Mouse (Mus musculus): ENCODE results near the gene Zfp106. TPM values are rescaled to one million over a fixed set of nuclear protein-coding genes. Genes with fewer than 3 reads are reported as not detected.
"Not testable (repeated sequence)": the region's sequence is repeated elsewhere in the genome, so short reads cannot be mapped to it uniquely, and the experiment has no call there.

Gene Zfp106
- polyA plus RNA-seq, 1 experiment, result 24.3 TPM

- peaks cover 3% of the 10 kb centered on the region for H3K36me3 ChIP-seq (ENCODE audit: control insufficient read depth, insufficient read depth, low read length)
- 91% methylated on average over 5 of the region's 5 CpGs for WGBS
- no peaks in the 10 kb centered on the region for H3K4me1 ChIP-seq (ENCODE audit: control insufficient read depth, insufficient read depth, insufficient read length)
These were observed 26.1 kb upstream of the Zfp106 start for GRCm38 (mm10) chr2:120589759-120590158.

GRCm38 (mm10) chr2:120578286-120578685 is 14.6 kb upstream of the Zfp106 start:
- Histone ChIP-seq H3K4me3 (ENCODE audit: extremely low read depth, insufficient read depth, insufficient read length) (no peak overlapping the region), H3K4me1 (ENCODE audit: control insufficient read depth, insufficient read depth, insufficient read length) (peaks cover 7% of the 10 kb centered on the region), H3K36me3 (ENCODE audit: control insufficient read depth, insufficient read depth, low read length) (no peaks in the 10 kb centered on the region; the same call in 1 of the 2 replicates), H3K27me3 (ENCODE audit: control insufficient read depth, insufficient read depth, low read length) (no peaks in the 10 kb centered on the region), H3K27ac (ENCODE audit: insufficient read depth, low read length) (peak overlapping the region; percentile 68)
- DNase-seq (ENCODE audit: low read depth in 1 of 2, low spot score in 2 of 2), result peak; percentile 21 to 77
- 13% methylated on average over 5 of the region's 5 CpGs for WGBS
- TF ChIP-seq POLR2A (IDR thresholded peaks at IDR 0.05; ENCODE audit: low read depth, low read length) (no peak), CTCF (IDR thresholded peaks at IDR 0.05; ENCODE audit: extremely low read depth, insufficient read depth, insufficient read length, insufficient replicate concordance) (no peak)

More at GRCm38 (mm10) chr2:120589759-120590158, 26.1 kb upstream of the Zfp106 start:
- Histone ChIP-seq H3K4me3 (ENCODE audit: extremely low read depth, insufficient read depth, insufficient read length) (no peak overlapping the region), H3K27ac (ENCODE audit: insufficient read depth, low read length) (no peak overlapping the region), H3K27me3 (ENCODE audit: control insufficient read depth, insufficient read depth, low read length) (no peaks in the 10 kb centered on the region)
- TF ChIP-seq CTCF (IDR thresholded peaks at IDR 0.05; ENCODE audit: extremely low read depth, insufficient read depth, insufficient read length, insufficient replicate concordance), result no peak
- TF ChIP-seq POLR2A (IDR thresholded peaks at IDR 0.05; ENCODE audit: low read depth, low read length), result no peak
- no peak for DNase-seq (ENCODE audit: low read depth in 1 of 2, low spot score in 2 of 2)

GRCm38 (mm10) chr2:120577799-120578198 is 14.2 kb upstream of the Zfp106 start:
- TF ChIP-seq CTCF (IDR thresholded peaks at IDR 0.05; ENCODE audit: extremely low read depth, insufficient read depth, insufficient read length, insufficient replicate concordance) (no peak), POLR2A (IDR thresholded peaks at IDR 0.05; ENCODE audit: low read depth, low read length) (no peak)
- 69% methylated on average over 4 of the region's 4 CpGs for WGBS
- H3K36me3 ChIP-seq (ENCODE audit: control insufficient read depth, insufficient read depth, low read length), result no peaks in the 10 kb centered on the region; the same call in 1 of the 2 replicates
- DNase-seq (ENCODE audit: low read depth in 1 of 2, low spot score in 2 of 2), result no peak
- no peaks in the 10 kb centered on the region for H3K27me3 ChIP-seq (ENCODE audit: control insufficient read depth, insufficient read depth, low read length)
- H3K27ac ChIP-seq (ENCODE audit: insufficient read depth, low read length), result peak overlapping the region; percentile 68
- peaks cover 7% of the 10 kb centered on the region for H3K4me1 ChIP-seq (ENCODE audit: control insufficient read depth, insufficient read depth, insufficient read length)
- no peak overlapping the region for H3K4me3 ChIP-seq (ENCODE audit: extremely low read depth, insufficient read depth, insufficient read length)

GRCm38 (mm10) chr2:120575978-120576377 is 12.3 kb upstream of the Zfp106 start:
- Histone ChIP-seq H3K27me3 (ENCODE audit: control insufficient read depth, insufficient read depth, low read length) (no peaks in the 10 kb centered on the region), H3K4me3 (ENCODE audit: extremely low read depth, insufficient read depth, insufficient read length) (no peak overlapping the region), H3K27ac (ENCODE audit: insufficient read depth, low read length) (no peak overlapping the region), H3K36me3 (ENCODE audit: control insufficient read depth, insufficient read depth, low read length) (no peaks in the 10 kb centered on the region), H3K4me1 (ENCODE audit: control insufficient read depth, insufficient read depth, insufficient read length) (peaks cover 7% of the 10 kb centered on the region)
- DNase-seq (ENCODE audit: low read depth in 1 of 2, low spot score in 2 of 2), result no peak
- TF ChIP-seq CTCF (IDR thresholded peaks at IDR 0.05; ENCODE audit: extremely low read depth, insufficient read depth, insufficient read length, insufficient replicate concordance) (no peak), POLR2A (IDR thresholded peaks at IDR 0.05; ENCODE audit: low read depth, low read length) (no peak)
- WGBS, result 60% methylated on average over 2 of the region's 2 CpGs

DNA sequence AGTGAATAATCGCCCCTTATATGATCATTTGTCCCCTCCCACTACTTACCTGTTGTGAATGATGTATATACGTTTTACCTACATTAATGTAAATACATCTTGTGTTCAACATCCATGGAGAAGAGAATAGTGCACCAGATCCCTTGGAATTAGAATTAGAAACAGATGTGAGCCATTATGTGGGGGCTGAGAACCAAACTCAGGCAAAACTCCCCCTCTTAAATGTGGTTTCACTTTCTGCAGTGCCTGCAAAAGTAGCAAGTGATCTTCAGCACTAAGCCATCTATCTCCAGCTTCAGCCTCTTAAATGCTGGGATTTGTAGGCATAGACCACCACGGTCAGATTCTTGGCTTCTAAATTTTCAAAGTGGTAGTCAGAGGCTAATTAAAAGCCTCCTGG is 11.5 kb upstream of the Zfp106 start:
- Histone ChIP-seq H3K4me3 (ENCODE audit: extremely low read depth, insufficient read depth, insufficient read length) (no peak overlapping the region), H3K27ac (ENCODE audit: insufficient read depth, low read length) (no peak overlapping the region)

GRCm38 (mm10) chr2:120572161-120572560 is 8.5 kb upstream of the Zfp106 start:
- H3K36me3 ChIP-seq (ENCODE audit: control insufficient read depth, insufficient read depth, low read length); H3K27ac ChIP-seq (ENCODE audit: insufficient read depth, low read length); H3K4me3 ChIP-seq (ENCODE audit: extremely low read depth, insufficient read depth, insufficient read length); H3K4me1 ChIP-seq (ENCODE audit: control insufficient read depth, insufficient read depth, insufficient read length); DNase-seq (ENCODE audit: low read depth in 1 of 2, low spot score in 2 of 2); H3K27me3 ChIP-seq (ENCODE audit: control insufficient read depth, insufficient read depth, low read length): not testable (repeated sequence)
- WGBS, result 80% methylated on average over 3 of the region's 3 CpGs

More for the DNA sequence above, 11.5 kb upstream of the Zfp106 start:
- H3K4me1 ChIP-seq (ENCODE audit: control insufficient read depth, insufficient read depth, insufficient read length), result peaks cover 7% of the 10 kb centered on the region
- H3K27me3 ChIP-seq (ENCODE audit: control insufficient read depth, insufficient read depth, low read length), result no peaks in the 10 kb centered on the region
- TF ChIP-seq CTCF (IDR thresholded peaks at IDR 0.05; ENCODE audit: extremely low read depth, insufficient read depth, insufficient read length, insufficient replicate concordance) (no peak), POLR2A (IDR thresholded peaks at IDR 0.05; ENCODE audit: low read depth, low read length) (no peak)
- WGBS, result 59% methylated on average over 3 of the region's 3 CpGs
- no peaks in the 10 kb centered on the region for H3K36me3 ChIP-seq (ENCODE audit: control insufficient read depth, insufficient read depth, low read length)
- no peak for DNase-seq (ENCODE audit: low read depth in 1 of 2, low spot score in 2 of 2)

DNA sequence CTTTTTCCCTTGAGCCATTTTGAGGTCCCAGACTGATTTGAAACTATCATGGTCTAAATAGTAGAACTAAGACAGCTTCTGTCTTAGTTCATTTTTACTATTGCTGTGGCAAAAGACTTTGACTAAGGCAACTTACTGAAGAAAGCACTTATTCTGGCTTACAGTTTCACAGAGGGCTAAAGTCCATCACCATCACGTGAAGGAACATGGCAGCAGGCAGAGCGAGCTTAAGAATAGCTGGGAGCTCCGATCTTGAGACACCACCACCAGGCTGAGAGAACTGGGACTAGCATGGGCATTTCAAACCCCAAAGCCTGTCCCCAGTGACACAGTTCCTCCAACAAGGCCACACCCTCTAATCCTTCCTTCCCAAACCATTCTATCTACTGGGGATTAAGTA is 7.4 kb upstream of the Zfp106 start:
- 97% methylated on average over 3 of the region's 3 CpGs for WGBS
- H3K4me3 ChIP-seq (ENCODE audit: extremely low read depth, insufficient read depth, insufficient read length), result no peak overlapping the region
- H3K4me1 ChIP-seq (ENCODE audit: control insufficient read depth, insufficient read depth, insufficient read length), result peaks cover 3% of the 10 kb centered on the region; the same call in 1 of the 2 replicates
- no peaks in the 10 kb centered on the region for H3K27me3 ChIP-seq (ENCODE audit: control insufficient read depth, insufficient read depth, low read length)
- no peak overlapping the region for H3K27ac ChIP-seq (ENCODE audit: insufficient read depth, low read length)
- no peaks in the 10 kb centered on the region for H3K36me3 ChIP-seq (ENCODE audit: control insufficient read depth, insufficient read depth, low read length)
- no peak for TF ChIP-seq POLR2A (IDR thresholded peaks at IDR 0.05; ENCODE audit: low read depth, low read length)
- no peak for TF ChIP-seq CTCF (IDR thresholded peaks at IDR 0.05; ENCODE audit: extremely low read depth, insufficient read depth, insufficient read length, insufficient replicate concordance)
- no peak for DNase-seq (ENCODE audit: low read depth in 1 of 2, low spot score in 2 of 2)

Measured in spleen, adult 2 months (tissue).